Mouse (Mus musculus) MEL-GATA-1-ER (cell line): ENCODE results near the gene Gm8212.
"Not testable (repeated sequence)": the region's sequence is repeated elsewhere in the genome, so short reads cannot be mapped to it uniquely, and the experiment has no call there.

Experiments used
- DNase-seq: peaks from one replicate; pipeline ENCODE4 v3.0.0-alpha.2; 2012; ENCODE audit warnings: low read depth; ENCODE audit errors: extremely low read depth

Gm8212 gene

DNA sequence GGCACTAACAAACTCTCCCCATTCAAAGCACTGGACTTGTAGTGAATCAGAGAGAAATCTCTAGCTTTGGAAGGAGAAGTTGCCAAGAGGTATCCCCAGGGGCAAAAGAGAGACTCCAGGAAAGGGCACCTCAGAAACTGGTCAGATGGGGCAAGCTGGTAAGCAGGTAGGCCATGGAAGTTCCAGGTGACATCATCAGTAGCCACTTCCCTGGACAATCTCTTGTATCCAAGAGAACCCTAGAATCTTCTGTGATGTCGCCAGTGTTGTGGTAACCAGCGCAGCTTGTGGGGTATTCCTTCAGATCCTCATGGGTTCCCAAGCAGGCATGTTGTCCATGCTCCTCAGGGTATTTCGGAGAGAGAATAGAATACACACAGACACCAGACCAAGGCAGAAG, at the start of gene Gm8212:
Gene Gm8212 (plus strand): TSS at position 301 of the 400 bp plus-strand sequence.
- not testable (repeated sequence) for DNase-seq

DNA sequence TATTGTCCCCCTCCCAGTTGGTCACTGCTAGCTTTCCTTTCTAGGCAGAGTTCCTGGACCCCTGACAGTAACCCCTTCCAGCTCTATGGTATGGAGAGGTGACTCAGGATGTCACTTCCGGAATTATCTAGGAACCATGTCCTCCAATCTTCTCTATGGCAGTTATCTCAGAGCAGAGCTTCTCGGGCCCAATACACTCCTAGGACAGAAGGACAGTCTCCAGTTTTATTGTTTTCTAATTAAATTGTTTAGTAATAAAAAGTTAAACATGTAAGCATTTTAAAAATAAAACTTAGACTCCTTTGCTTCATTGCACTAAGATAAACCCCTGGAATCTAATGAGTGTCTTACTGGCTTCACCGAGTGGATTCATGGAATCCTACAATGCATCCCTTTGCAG, 15.7 kb downstream of the Gm8212 start, which contains the start of gene 4930503E14Rik:
Gene 4930503E14Rik (minus strand): TSS at position 101 of the 400 bp plus-strand sequence.
- DNase-seq = not testable (repeated sequence)

DNA sequence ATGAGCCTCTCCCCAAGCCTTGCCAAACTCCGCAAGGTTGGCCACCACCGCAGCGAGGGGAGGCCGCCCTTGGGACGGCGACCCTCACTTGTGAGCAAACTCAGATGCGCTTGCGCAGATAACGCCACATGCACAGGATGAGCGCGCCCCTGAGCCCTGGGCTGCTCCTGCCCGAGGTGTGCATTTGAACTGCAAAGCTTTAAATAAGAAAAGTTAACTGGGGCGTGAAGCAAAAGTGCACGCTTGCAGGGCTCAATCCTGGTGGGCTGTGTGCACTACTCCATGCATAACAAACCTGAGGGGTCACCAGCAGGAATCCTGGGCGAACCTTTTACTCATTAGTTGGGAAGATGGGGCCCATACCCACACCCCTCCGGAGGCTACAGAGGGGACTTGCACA, 50.6 kb downstream of the Gm8212 start:
- no peak for DNase-seq
